Mouse (Mus musculus): Measurements from ENCODE around the gene Elovl5. TPM values are rescaled to one million over a fixed set of nuclear protein-coding genes. Genes with fewer than 3 reads are reported as not detected.

Elovl5 gene
- total RNA-seq (2014; rRNA removed) (70.3 and 83.4 TPM in 2 replicates), polyA plus RNA-seq (2015; fragmentation: Nextera tagmentation; extraction: Ambion mirVana) (43.2 and 61.1 TPM in 2 replicates)

GRCm38 (mm10) chr9:77917074-77917621 lies at the start of gene Elovl5:
Gene Elovl5, plus strand, starts transcription at chr9:77917364.
- Histone ChIP-seq H3K27me3 (ENCODE audit: insufficient read depth, low read length) (no peaks in the 10 kb centered on the region), H3K36me3 (ENCODE audit: insufficient read depth) (no peaks in the 10 kb centered on the region), H3K9ac (peak within 1 kb of the TSS; percentile 86), H3K9me3 (ENCODE audit: low read length) (no peaks in the 10 kb centered on the region), H3K4me3 (ENCODE audit: low read depth, low read length) (peak within 1 kb of the TSS; percentile 91), H3K27ac (ENCODE audit: low read depth, low read length) (peak within 1 kb of the TSS; percentile 90), H3K4me1 (ENCODE audit: insufficient read depth) (peaks cover 12% of the 10 kb centered on the region; the same call in 1 of the 2 replicates), H3K4me2 (ENCODE audit: low read depth) (peak within 1 kb of the TSS; percentile 87)
- DNase-seq (peak; percentile 98), ATAC-seq (peak; percentile 96)
- no peak for TF ChIP-seq CTCF (IDR thresholded peaks at IDR 0.05; ENCODE audit: low read depth)
- 4% methylated on average over 42 of the region's 42 CpGs for WGBS

- Histone ChIP-seq H3K27me3 (ENCODE audit: insufficient read depth, low read length) (no peaks in the 10 kb centered on the region), H3K9ac (no peak overlapping the region), H3K9me3 (ENCODE audit: low read length) (no peaks in the 10 kb centered on the region), H3K4me3 (ENCODE audit: low read depth, low read length) (no peak overlapping the region), H3K4me1 (ENCODE audit: insufficient read depth) (no peaks in the 10 kb centered on the region), H3K36me3 (ENCODE audit: insufficient read depth) (no peaks in the 10 kb centered on the region), H3K4me2 (ENCODE audit: low read depth) (no peak overlapping the region), H3K27ac (ENCODE audit: low read depth, low read length) (no peak overlapping the region)
- 45% methylated on average over 4 of the region's 4 CpGs for WGBS
- DNase-seq = no peak
- TF ChIP-seq CTCF (IDR thresholded peaks at IDR 0.05; ENCODE audit: low read depth) = no peak
- ATAC-seq = no peak
Measured at GRCm38 (mm10) chr9:77891501-77891900, 25.7 kb upstream of the Elovl5 start.

GRCm38 (mm10) chr9:77898551-77898950 lies 18.6 kb upstream of the Elovl5 start:
- Histone ChIP-seq H3K27ac (ENCODE audit: low read depth, low read length) (no peak overlapping the region), H3K4me3 (ENCODE audit: low read depth, low read length) (no peak overlapping the region), H3K27me3 (ENCODE audit: insufficient read depth, low read length) (no peaks in the 10 kb centered on the region), H3K9me3 (ENCODE audit: low read length) (no peaks in the 10 kb centered on the region), H3K36me3 (ENCODE audit: insufficient read depth) (no peaks in the 10 kb centered on the region), H3K4me2 (ENCODE audit: low read depth) (no peak overlapping the region), H3K9ac (no peak overlapping the region), H3K4me1 (ENCODE audit: insufficient read depth) (no peaks in the 10 kb centered on the region)
- ATAC-seq (no peak), DNase-seq (no peak)
- 51% methylated on average over 7 of the region's 7 CpGs for WGBS
- TF ChIP-seq CTCF (IDR thresholded peaks at IDR 0.05; ENCODE audit: low read depth) = no peak

GRCm38 (mm10) chr9:77904133-77904532 lies 13.0 kb upstream of the Elovl5 start:
- H3K27me3 ChIP-seq (ENCODE audit: insufficient read depth, low read length) = no peaks in the 10 kb centered on the region
- H3K4me2 ChIP-seq (ENCODE audit: low read depth) = no peak overlapping the region
- no peak overlapping the region for H3K27ac ChIP-seq (ENCODE audit: low read depth, low read length)
- no peaks in the 10 kb centered on the region for H3K9me3 ChIP-seq (ENCODE audit: low read length)
- TF ChIP-seq CTCF (IDR thresholded peaks at IDR 0.05; ENCODE audit: low read depth) = no peak
- 0 out of 2 replicates have a peak, but pooled peaks cover under 1% of the 10 kb centered on the region for H3K4me1 ChIP-seq (ENCODE audit: insufficient read depth)
- H3K36me3 ChIP-seq (ENCODE audit: insufficient read depth) = no peaks in the 10 kb centered on the region
- WGBS = 95% methylated on average over 2 of the region's 2 CpGs
- no peak for ATAC-seq
- DNase-seq = no peak
- H3K4me3 ChIP-seq (ENCODE audit: low read depth, low read length) = no peak overlapping the region
- no peak overlapping the region for H3K9ac ChIP-seq

- peak overlapping the region; percentile 74 for H3K4me2 ChIP-seq (ENCODE audit: low read depth)
- H3K4me1 ChIP-seq (ENCODE audit: insufficient read depth) = 0 out of 2 replicates have a peak, but pooled peaks cover 9% of the 10 kb centered on the region
- no peak for TF ChIP-seq CTCF (IDR thresholded peaks at IDR 0.05; ENCODE audit: low read depth)
- no peak for ATAC-seq
- 13% methylated on average over 10 of the region's 10 CpGs for WGBS
- no peaks in the 10 kb centered on the region for H3K27me3 ChIP-seq (ENCODE audit: insufficient read depth, low read length)
- peak overlapping the region; percentile 93 for H3K9ac ChIP-seq
- no peaks in the 10 kb centered on the region for H3K9me3 ChIP-seq (ENCODE audit: low read length)
- peak overlapping the region; percentile 92 for H3K27ac ChIP-seq (ENCODE audit: low read depth, low read length)
- peak overlapping the region; percentile 74 for H3K4me3 ChIP-seq (ENCODE audit: low read depth, low read length)
- peak; percentile 25 for DNase-seq
- no peaks in the 10 kb centered on the region for H3K36me3 ChIP-seq (ENCODE audit: insufficient read depth)
Measured at GRCm38 (mm10) chr9:77909572-77910269, 7.4 kb upstream of the Elovl5 start.

GRCm38 (mm10) chr9:77910270-77911240 lies 6.6 kb upstream of the Elovl5 start:
- no peak for TF ChIP-seq CTCF (IDR thresholded peaks at IDR 0.05; ENCODE audit: low read depth)
- Histone ChIP-seq H3K36me3 (ENCODE audit: insufficient read depth) (no peaks in the 10 kb centered on the region), H3K9ac (peak overlapping the region; percentile 93)

More at GRCm38 (mm10) chr9:77910270-77911240, 6.6 kb upstream of the Elovl5 start:
- DNase-seq = peak; percentile 82
- Histone ChIP-seq H3K4me3 (ENCODE audit: low read depth, low read length) (peak overlapping the region; percentile 74), H3K4me2 (ENCODE audit: low read depth) (peak overlapping the region; percentile 74), H3K9me3 (ENCODE audit: low read length) (no peaks in the 10 kb centered on the region), H3K27ac (ENCODE audit: low read depth, low read length) (peak overlapping the region; percentile 92), H3K4me1 (ENCODE audit: insufficient read depth) (0 out of 2 replicates have a peak, but pooled peaks cover 9% of the 10 kb centered on the region), H3K27me3 (ENCODE audit: insufficient read depth, low read length) (no peaks in the 10 kb centered on the region)
- peak; percentile 96 for ATAC-seq
- WGBS = under 1% methylated on average over 68 of the region's 68 CpGs
